Mouse (Mus musculus) thymus, adult 2 months (tissue): ENCODE results near the gene Mosmo. TPM values are rescaled to one million over a fixed set of nuclear protein-coding genes. Genes with fewer than 3 reads are reported as not detected.

Experiments used
- DNase-seq: peaks from one replicate; pipeline ENCODE4 v3.0.0; 2021
- H3K27ac ChIP-seq: fragments of 200-500 bp; 2 replicates; pipeline ENCODE4 v1.5.1; 2012; ENCODE audit warnings: low read length, control low read depth; ENCODE audit not compliant: control insufficient read depth, insufficient read depth
- H3K27me3 ChIP-seq: fragments of 200-500 bp; 2 replicates; pipeline ENCODE4 v1.6.1; 2012; ENCODE audit warnings: mild to moderate bottlenecking, low read length, moderate library complexity, mixed read lengths; ENCODE audit not compliant: control insufficient read depth, insufficient read depth
- H3K36me3 ChIP-seq: fragments of 200-500 bp; 2 replicates; pipeline ENCODE4 v1.6.1; 2012; ENCODE audit warnings: mild to moderate bottlenecking, low read length, moderate library complexity; ENCODE audit not compliant: control insufficient read depth, insufficient read depth
- H3K4me1 ChIP-seq: fragments of 200-500 bp; replicated peaks from 2 replicates; pipeline ENCODE4 v1.6.1; 2012; ENCODE audit warnings: low read length; ENCODE audit not compliant: control insufficient read depth, insufficient read depth
- H3K4me3 ChIP-seq: fragments of 200-500 bp; 2 replicates; pipeline ENCODE4 v1.5.1; 2012; ENCODE audit warnings: mild to moderate bottlenecking, low read length, control low read depth, moderate library complexity; ENCODE audit not compliant: control insufficient read depth, insufficient read depth
- CTCF ChIP-seq: fragments of 200-500 bp; IDR thresholded peaks from 2 replicates; pipeline ENCODE4 v1.5.1; 2012; ENCODE audit warnings: mild to moderate bottlenecking, control low read depth, low read length, moderate library complexity, borderline replicate concordance; ENCODE audit not compliant: control insufficient read depth, poor library complexity, insufficient read depth; ENCODE audit errors: extremely low read depth
- POLR2A ChIP-seq: fragments of 200-500 bp; IDR thresholded peaks from 2 replicates; pipeline ENCODE4 v1.6.1; 2012; ENCODE audit warnings: mild to moderate bottlenecking, low read length, control low read depth, moderate library complexity; ENCODE audit not compliant: control insufficient read depth, poor library complexity, insufficient read depth; ENCODE audit errors: extremely low read depth
- WGBS: fragments of 180-500 bp; shearing (Covaris S2); methylation state at CpG from one replicate; pipeline ENCODE4 v1.1.7; 2018; 5-methylcytosine and 5-hydroxymethylcytosine counted together
- polyA plus RNA-seq: library from polyadenylated mRNA; depleted of rRNA; stranded (reverse); fragments of >200 nt; gene quantifications from 2 replicates; pipeline ENCODE4 v1.2.3, GENCODE M21; 2012; rRNA removed

Mosmo gene
- 29.8 and 31.0 TPM in 2 replicates for polyA plus RNA-seq

DNA sequence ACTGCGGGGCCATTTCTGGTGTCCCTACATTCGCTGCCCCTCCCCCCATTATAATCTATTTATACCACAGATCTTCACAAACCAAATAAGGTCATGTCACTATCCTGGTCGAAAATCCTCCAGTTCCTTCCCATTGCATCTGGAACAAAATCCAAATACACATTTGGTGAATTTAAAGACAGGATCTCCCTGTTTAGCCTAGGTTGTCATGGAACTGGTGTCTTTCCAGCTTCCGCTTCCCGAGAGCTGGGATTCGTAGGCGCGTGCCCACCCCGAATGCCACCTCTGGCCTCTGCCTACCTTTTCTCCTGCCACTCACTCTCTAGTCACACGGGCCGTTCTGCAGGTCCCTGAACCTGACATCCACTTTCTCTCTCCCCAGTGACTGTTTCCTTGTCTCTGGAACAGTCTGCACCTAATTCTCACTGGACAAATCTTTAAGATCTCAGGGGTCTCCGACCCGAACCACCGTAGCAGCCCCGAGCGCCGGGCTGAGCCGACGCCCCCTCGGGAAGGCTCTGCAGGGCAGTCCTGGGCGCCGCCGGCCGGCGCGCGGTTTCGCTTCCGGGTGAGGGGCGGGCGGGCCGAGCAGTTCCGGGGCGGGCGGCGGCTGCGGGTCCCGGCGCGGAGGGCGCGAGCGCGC lies at the start of gene Mosmo:
Gene Mosmo (plus strand): TSS at position 618 of the 643 bp plus-strand sequence.
- H3K36me3 ChIP-seq: no peaks in the 10 kb centered on the region
- H3K27me3 ChIP-seq: no peaks in the 10 kb centered on the region
- DNase-seq: peak; percentile 71
- H3K4me3 ChIP-seq: peak within 1 kb of the TSS; percentile 78
- 5% methylated on average over 44 of the region's 44 CpGs for WGBS
- H3K4me1 ChIP-seq: peaks cover 11% of the 10 kb centered on the region
- TF ChIP-seq POLR2A: peak; percentile 57; the same call in 1 of the 2 replicates
- 0 out of 2 replicates have a peak, but pooled peaks have one; percentile 31 for TF ChIP-seq CTCF
- H3K27ac ChIP-seq: peak within 1 kb of the TSS; percentile 31; the same call in 1 of the 2 replicates

DNA sequence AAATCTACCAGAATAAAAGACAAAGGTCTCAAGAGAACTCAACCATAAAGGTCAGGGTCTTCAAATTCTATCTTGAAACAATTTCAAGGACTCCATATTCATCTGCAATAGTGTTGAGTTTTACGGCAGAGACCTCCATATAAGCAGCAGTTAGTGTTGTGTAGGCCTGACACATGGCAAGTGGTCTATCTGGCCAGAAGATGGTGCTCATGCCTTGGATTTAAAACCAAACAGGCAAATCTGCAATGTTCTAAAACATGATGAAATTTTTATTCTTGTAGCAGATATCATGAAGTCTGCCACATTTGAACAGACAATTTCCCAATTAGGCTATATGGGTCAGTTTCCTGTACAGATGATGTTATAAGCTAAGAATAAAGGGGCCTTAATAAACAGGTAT lies 44.9 kb upstream of the Mosmo start:
- no peaks in the 10 kb centered on the region for H3K27me3 ChIP-seq
- WGBS: 44% methylated on average over 1 of the region's 1 CpGs

DNA sequence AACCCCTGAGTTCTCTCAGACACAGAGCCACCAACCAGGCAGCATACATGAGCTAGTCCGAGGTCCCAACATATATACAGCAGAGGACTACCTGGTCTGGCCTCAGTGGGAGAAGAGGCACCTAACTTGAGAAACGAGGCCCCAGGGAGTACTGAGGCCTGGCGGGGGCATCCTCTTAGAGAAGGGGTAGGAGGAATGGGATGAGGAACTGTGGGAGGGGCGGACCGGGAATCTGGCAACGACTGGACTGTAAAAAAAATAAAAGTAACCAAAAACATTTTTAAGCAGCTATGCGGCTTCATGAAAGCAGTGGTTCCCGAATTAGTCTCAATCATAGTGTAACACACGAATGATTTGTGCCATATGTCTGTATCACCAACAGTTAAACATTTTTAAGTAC lies 43.1 kb upstream of the Mosmo start:
- Histone ChIP-seq H3K4me1 (peaks cover 5% of the 10 kb centered on the region), H3K4me3 (peak overlapping the region; percentile 77), H3K27me3 (no peaks in the 10 kb centered on the region), H3K27ac (no peak overlapping the region), H3K36me3 (peaks cover 5% of the 10 kb centered on the region)
- TF ChIP-seq CTCF: no peak
- no peak for TF ChIP-seq POLR2A
- DNase-seq: no peak
- WGBS: 12% methylated on average over 9 of the region's 9 CpGs

More for the DNA sequence above, 44.9 kb upstream of the Mosmo start:
- DNase-seq: no peak
- Histone ChIP-seq H3K27ac (no peak overlapping the region), H3K36me3 (no peaks in the 10 kb centered on the region), H3K4me3 (no peak overlapping the region), H3K4me1 (peaks cover 5% of the 10 kb centered on the region)
- no peak for TF ChIP-seq CTCF
- TF ChIP-seq POLR2A: no peak

DNA sequence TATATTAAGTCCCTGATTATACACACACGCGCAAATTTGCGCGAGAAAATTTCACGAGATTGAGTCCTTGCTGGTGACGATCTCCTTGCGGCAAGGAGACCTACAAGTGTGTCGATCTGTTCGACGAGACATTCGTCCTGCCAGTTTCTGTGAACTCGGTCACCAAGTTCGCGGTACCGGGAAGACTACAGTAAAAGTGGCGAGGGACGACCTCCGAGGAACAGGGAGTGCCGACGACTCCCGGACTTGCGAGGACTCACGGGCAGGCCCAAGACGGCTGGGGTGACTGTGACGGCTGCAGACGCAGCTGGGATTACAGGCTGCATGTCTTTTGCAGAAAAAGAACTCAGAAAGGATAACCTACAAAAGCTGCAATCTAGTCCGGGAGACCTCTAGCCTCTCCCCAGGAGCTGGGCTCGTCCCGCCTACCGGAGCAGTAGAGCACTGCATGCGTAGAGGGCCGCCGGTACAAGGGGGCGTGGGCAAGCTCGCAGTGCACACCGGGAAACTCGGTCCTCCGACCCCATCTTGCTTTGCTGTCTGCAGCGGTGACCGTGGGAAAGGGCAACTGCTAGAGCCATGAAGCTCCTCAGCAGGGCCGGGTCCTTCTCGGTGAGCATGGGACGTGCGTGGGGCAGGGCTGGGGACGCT lies 42.6 kb upstream of the Mosmo start, which contains the start of gene Uqcrc2:
Gene Uqcrc2 (plus strand): TSS at position 466 of the 651 bp plus-strand sequence.
- DNase-seq: peak; percentile 84
- peak within 1 kb of the TSS; percentile 47 for H3K27ac ChIP-seq
- peaks cover 5% of the 10 kb centered on the region for H3K4me1 ChIP-seq
- H3K4me3 ChIP-seq: peak within 1 kb of the TSS; percentile 77
- TF ChIP-seq CTCF (peak; percentile 67; the same call in 1 of the 2 replicates), POLR2A (peak; percentile 57)
- WGBS: under 1% methylated on average over 45 of the region's 45 CpGs
- no peaks in the 10 kb centered on the region for H3K27me3 ChIP-seq
- peaks cover 5% of the 10 kb centered on the region for H3K36me3 ChIP-seq

DNA sequence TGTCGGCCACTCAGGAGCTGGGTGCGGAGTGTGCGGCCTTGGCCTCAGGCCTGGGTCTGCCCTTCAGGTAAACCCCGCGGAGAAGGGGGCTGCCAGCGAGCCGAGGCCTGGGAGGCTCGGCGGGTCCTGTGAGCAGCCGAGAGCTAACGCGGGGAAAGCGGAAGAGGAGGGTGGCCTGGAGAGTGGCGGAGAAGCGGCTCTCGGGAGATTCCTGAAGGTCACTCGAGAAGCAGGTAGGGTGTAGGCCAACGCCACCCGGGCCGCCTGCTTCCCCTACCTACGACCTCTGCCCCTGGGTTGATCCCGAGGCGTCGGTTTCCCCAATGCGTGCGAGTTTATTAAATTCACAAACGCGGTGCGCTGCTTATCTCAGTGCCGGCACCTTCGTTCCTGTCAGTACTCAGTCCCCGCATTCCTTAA lies 42.0 kb upstream of the Mosmo start:
- TF ChIP-seq CTCF (no peak), POLR2A (no peak)
- under 1% methylated on average over 32 of the region's 32 CpGs for WGBS
- Histone ChIP-seq H3K4me3 (peak overlapping the region; percentile 77), H3K4me1 (peaks cover 5% of the 10 kb centered on the region), H3K27ac (peak overlapping the region; percentile 45), H3K36me3 (peaks cover 10% of the 10 kb centered on the region), H3K27me3 (no peaks in the 10 kb centered on the region)
- no peak for DNase-seq

DNA sequence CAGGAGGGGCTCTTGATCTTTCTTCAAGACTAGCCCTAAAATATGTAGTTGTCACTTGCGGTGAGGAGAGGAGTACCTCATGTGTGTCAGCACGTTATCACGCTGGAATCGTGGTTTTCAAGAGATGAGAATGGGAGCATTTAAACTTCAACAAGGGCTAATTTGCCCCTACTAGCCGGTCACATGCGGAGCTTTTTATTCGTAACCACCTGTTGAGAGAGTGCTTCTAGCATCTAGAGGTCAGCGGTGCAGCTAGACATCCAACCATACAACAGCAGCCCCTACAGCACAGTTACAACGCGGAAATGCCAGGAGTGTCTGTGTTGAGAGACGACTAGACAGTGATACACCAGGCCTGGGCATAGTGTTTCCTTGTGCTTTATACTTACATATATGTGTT lies 41.6 kb upstream of the Mosmo start:
- Histone ChIP-seq H3K27me3 (no peaks in the 10 kb centered on the region), H3K4me1 (peaks cover 5% of the 10 kb centered on the region), H3K36me3 (peaks cover 14% of the 10 kb centered on the region), H3K27ac (peak overlapping the region; percentile 45), H3K4me3 (peak overlapping the region; percentile 77)
- DNase-seq: peak; percentile 24
- no peak for TF ChIP-seq POLR2A
- WGBS: under 1% methylated on average over 11 of the region's 11 CpGs

DNA sequence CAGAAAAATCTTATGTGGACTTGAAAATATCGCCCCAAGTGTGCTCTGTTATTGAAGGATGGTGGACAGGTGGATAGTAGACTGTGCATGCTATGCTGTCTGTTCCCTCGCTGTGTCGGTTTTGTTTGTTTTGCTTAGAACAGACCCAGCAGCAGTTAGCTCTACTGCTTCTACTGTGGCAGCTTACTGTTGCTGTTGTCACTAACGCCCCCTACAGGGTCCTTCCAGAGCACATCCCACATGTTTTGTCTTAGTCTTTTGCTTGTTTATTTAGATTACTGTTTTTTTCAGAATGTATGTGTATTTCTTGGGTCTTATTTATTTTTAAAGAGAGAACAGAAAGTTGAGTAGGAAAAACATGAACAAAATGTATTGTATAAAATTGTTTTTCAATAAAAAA lies 34.2 kb upstream of the Mosmo start:
- Histone ChIP-seq H3K4me3 (no peak overlapping the region), H3K36me3 (peaks cover 62% of the 10 kb centered on the region), H3K4me1 (no peaks in the 10 kb centered on the region), H3K27ac (no peak overlapping the region), H3K27me3 (no peaks in the 10 kb centered on the region)
- 95% methylated on average over 4 of the region's 4 CpGs for WGBS
- DNase-seq: no peak
- TF ChIP-seq POLR2A (no peak), CTCF (no peak)
